Mouse (Mus musculus) retina, postnatal 1 day (tissue): ENCODE results near the gene Ncaph.
"Not testable (repeated sequence)": the region's sequence is repeated elsewhere in the genome, so short reads cannot be mapped to it uniquely, and the experiment has no call there.

Experiments used
- DNase-seq: peaks from one replicate; pipeline ENCODE4 v3.0.0-alpha.2; 2012

Ncaph gene

GRCm38 (mm10) chr2:127133621-127134461, at the start of gene Ncaph:
TSS of gene Ncaph (minus strand) at chr2:127133954.
- DNase-seq: peak; percentile 94

- peak; percentile 96 for DNase-seq
Measured at GRCm38 (mm10) chr2:127182598-127183381, 49.0 kb upstream of the Ncaph start.

GRCm38 (mm10) chr2:127166261-127166660, 32.5 kb upstream of the Ncaph start:
- DNase-seq: peak; percentile 65

DNA sequence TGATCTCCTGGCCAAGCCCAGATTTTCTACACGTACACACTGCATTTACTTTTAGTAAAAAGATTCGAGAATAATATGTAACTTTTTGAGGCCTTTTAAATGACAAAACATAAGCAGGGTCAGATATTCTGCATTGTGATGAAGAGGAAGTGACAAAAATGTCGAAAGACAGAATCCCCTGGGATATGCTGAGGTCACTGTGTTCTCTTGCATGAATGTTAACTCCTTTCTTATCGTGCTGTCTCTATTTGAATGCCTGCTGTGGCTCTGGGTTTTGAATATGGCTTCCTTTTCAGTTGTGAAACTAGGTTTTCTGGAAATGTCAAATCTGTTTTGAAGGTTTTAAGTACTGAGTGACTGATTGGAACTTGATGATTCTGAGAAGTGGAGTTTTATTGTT, 31.9 kb upstream of the Ncaph start:
- DNase-seq: no peak

DNA sequence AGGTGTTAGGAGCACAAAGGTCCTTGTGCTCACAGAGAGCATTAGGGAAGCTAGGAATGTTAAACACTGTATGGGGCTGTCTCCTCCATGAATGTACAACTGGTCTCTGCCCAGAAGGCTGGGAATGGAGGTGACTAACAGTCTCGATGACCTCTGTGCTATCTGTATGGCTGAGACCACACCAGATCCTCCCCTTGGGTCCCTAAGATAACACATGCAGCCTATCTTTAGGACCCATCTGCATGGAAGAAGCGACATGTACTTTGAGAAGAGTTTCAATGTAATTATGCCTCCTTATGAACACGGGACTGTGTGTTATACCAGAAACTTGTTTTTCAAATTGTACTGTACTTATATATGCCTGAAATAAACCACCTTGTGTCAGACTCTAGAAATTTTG, 11.9 kb upstream of the Ncaph start:
- no peak for DNase-seq

DNA sequence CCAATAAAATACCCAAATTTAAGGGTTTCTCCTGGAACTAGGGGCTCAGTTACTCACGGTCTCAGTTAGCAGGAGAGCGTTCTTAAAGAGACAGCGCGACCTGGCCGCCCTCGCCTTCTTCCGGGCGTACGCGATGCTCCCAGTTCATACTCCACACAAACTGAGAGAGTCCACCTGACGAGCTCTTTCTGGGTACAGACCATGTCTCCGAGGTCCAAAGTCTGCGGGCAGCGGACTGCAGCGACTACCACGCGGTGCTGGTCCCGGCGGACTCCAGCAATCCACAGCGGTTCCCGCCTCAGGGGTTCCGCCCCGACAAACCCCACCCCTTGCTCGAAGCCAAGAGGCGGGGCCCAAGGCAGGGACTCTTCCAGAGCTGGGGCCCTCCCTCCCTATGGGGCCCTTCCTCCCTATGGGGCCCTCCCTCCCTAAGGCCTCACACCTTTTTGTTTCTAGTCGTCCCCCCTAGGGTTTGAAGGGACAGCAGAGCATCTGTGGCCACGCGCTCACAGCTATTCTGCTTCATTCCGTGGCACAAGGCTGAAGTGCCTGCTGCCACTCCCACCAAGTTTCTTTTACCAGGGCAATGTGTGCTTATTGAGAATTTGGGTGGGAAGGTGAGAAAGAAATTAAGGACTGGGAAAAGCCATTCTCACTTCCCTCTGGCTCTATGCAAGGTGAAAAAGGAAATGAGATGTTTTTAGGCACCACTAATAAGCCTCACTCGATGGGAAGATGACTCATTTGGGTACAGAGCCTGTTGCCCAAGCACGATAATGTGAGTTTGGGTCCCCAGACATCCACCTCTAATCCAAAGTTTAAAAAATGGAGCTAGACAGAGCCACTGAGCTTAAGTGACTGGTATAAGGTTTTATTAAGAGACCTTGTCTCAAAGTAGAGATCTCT, 9.7 kb upstream of the Ncaph start, which contains the start of gene Itpripl1:
Itpripl1 (minus strand) TSS at position 285 of the 906 bp plus-strand sequence.
- DNase-seq: peak; percentile 77

GRCm38 (mm10) chr2:127142577-127143157, 8.9 kb upstream of the Ncaph start:
- no peak for DNase-seq

DNA sequence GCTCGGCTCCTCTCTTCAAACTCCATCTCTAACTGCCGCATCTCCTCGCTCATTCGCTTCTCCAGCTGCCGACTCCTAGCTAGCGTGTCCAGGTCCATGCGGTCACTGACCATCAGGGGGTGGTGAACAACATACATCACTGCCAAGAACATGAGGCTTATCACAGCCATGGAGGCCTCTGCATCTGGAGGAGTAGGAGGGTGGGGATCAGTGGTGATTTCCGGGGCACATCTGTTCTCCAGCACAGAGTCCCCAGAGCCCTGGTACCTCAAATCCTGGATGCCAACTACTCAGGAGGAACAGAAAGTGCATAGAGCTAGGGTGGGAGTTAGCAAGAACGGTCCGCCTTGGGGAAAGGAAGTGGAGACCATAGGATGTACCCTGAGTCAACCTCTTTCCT, 8.3 kb upstream of the Ncaph start:
- no peak for DNase-seq

DNA sequence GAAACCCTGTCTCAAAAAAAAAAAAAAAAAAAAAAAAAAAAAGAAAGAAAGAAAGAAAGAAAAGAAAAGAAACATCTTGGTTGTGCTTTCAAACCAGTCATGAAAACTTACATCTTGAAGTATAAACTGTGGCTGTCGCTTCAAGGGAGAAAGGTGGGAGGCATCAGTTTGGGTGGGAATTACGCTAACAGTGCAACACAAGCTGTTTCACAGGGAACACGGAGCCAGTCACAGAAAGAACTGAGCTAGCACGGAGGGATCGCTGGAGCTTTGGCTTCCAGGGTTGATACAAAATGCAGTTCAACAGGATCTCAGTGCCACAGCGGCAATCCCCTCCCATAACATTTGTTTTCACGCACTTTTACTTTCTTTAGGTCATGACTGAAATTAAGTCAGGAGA, 6.3 kb upstream of the Ncaph start:
- DNase-seq: no peak

GRCm38 (mm10) chr2:127139605-127140004, 5.9 kb upstream of the Ncaph start:
- no peak for DNase-seq

- DNase-seq: no peak
Measured at GRCm38 (mm10) chr2:127139094-127139493, 5.3 kb upstream of the Ncaph start.

DNA sequence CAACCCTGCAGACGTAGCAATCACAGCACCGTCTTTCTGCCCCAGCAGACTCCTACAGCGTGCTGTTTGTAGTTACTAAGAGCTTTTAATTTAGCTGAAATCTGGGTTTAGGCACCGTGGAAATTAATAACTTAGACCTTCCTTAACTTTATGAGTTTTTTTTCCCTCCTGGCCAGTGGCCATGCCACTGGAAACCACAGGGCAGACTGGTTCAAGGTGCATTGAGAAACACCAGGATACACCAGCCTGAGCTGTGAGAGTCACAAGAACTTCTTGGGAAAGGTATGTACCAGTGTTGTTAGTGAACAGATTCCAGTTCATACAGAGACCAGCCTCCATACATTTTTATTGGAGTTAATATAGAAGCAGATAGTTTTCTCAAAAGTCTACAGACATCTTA, 4.7 kb upstream of the Ncaph start:
- no peak for DNase-seq

- DNase-seq: no peak
Measured at GRCm38 (mm10) chr2:127137838-127138420, 4.2 kb upstream of the Ncaph start.

DNA sequence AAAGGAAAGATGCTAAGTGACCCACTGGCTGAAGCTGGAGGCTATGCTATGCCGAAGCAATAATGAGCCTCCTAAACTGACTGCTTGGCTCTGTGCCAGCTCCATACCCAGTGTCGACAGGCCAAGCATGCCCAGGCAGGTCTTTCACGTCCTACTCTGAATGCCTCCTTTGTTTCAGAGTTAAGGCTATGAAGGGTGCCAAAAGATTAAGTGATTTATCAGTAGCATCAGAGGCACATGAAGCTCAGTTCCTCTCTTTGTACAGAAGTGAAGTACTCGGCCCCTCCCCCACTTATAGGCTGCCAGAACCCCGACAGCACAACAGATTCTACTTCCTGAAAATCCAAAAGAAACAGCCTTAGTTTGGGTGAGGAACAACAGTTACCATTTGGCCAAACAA, 3.2 kb upstream of the Ncaph start:
- DNase-seq: peak; percentile 94

DNA sequence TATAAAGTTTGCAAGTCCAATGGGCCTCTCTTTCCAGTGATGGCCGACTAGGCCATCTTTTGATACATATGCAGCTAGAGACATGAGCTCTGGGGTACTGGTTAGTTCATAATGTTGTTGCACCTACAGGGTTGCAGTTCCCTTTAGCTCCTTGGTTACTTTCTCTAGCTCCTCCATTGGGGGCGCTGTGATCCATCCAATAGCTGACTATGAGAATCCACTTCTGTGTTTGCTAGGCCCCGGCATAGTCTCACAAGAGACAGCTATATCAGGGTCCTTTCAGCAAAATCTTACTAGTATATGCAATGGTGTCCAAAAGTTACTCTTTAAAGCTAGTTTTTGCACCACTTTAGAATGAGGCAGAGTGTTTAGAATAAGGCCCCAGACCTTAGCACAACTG, 1.5 kb upstream of the Ncaph start:
- DNase-seq: not testable (repeated sequence)

DNA sequence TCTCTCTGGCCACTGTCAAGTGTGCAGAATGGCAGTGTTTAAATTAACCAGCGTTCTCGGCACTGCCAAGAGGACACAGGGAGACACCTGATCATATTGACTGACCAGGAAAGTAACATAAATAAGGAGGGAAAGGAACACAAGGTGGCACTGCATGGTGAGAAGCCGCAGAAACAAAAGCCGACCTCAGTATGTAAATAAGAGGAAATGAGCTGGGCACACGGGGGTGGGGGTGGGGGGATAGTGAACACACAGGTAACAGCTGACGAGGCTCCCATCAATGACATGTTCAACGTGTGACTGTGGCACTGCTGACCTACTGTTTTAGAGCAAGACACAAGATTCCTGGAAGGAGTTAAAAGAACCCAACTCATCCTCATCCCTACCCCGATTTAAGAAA, 2.4 kb downstream of the Ncaph start:
- DNase-seq: no peak

DNA sequence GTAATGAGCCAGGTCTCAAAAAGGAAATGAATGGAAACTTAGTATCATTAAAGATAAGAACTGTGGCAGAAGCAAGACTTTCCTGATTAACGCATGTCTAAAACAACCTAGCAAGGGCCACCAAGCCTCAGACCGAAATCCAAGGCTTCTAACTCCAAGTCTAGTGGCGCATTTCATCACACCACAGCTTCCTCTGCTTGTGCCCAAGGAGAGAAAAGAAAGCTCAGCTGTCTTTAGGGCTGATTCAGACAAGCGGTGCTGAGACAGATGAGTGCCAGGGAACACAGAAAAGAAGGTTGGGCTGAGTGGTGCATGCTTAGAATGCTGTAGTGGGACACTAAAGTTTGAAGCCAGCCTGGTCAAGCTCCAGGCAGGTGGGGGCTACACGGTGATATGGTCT, 4.8 kb downstream of the Ncaph start:
- DNase-seq: no peak

DNA sequence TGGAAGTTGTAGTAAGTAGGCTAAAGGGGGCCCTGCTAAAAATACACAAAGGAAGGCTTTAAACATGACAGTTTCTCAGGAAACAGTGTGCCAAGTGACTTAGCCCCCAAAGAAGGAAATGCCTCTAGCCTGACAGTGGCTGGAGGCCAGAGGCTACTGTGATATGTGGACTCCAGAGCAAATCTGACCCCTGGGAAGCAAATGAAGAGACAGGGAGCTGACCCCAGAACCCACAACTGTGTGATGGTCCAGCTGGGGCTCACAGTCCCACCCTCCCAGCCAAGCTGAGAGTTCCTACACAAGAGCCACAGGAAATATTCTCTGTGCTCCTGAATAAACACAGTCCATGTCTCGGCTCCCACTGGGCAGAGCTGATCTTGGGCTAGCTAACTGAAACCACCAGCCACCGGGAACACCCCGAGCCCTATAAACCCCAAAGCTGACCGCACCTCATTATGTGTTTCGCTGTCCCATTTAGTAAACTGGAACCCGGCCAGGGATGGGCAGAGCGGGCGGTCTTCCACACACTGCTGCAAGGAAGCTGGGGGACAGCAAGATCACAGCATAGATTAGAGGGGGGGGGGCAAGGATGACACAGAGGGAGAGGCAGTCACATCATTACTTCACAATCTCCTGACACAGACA, 12.0 kb downstream of the Ncaph start:
- no peak for DNase-seq

- no peak for DNase-seq
Measured at GRCm38 (mm10) chr2:127108986-127109385, 24.8 kb downstream of the Ncaph start.

DNA sequence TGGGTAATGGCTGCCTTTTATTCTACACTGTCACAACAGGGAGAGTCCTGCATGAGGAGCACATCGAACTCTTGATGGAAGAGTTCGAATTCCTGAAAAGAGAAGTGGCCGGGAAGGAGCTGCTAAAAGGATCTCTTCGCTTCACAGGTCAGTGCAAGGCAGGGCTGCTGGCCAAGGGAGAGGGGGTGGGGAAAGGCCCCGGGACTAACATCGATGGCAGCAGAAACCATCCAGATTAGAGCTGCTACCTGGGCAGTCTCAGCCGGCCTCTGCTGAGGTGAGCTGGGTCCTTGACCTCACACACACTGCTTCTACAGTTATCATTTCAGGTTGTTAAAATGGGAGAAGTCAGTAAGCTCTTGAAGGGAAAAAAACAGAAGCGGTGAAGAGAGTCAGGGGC, 41.8 kb downstream of the Ncaph start:
- DNase-seq: no peak

DNA sequence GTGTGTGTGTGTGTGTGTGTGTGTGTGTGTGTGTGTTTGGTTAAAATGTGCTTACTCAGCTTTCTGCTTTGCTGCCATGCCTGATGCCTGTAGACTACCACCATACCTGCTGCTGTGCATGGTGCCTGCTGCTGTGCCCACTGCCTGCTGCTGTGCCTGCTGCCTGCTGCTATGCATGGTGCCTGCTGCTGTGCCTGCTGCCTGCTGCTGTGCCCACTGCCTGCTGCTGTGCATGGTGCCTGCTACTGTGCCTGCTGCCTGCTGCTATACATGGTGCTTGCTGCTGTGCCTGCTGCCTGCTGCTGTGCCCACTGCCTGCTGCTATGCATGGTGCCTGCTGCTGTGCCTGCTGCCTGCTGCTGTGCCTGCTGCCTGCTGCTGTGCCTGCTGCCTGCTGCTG, 43.6 kb downstream of the Ncaph start:
- not testable (repeated sequence) for DNase-seq

- no peak for DNase-seq
Measured at GRCm38 (mm10) chr2:127086235-127086634, 47.5 kb downstream of the Ncaph start.
